Mouse (Mus musculus): Measurements from ENCODE around the gene Gm45521. TPM values are rescaled to one million over a fixed set of nuclear protein-coding genes. Genes with fewer than 3 reads are reported as not detected.

The Gm45521 gene
- polyA plus RNA-seq (2015; fragmentation: Nextera tagmentation; extraction: Ambion mirVana), result not detected in 2 replicates

DNA sequence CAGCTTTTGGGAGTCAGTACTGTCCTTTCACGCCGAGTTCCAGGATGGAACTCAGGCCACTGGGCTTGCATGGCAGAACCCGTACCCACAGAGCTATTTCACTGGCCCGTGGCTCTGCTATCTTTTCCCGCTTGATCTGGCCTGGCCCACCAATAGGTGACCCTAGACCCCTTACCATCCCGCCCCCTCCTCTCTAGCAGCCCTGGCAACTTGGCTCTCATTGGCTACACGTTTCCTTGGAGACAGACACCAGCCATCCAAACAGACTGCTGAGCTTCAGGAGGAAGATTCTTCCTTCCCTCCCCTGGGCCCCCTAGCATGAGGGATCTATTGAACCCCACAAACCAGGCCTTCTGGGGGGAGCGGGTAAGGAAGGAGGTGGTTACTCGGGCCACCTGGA is at the start of gene Gm45521:
Gm45521 (plus strand) TSS at position 240 of the 400 bp plus-strand sequence.
- Histone ChIP-seq H3K27me3 (no peaks in the 10 kb centered on the region), H3K27ac (replicated peaks) (no peak within 1 kb of the TSS), H3K9ac (replicated peaks) (no peak within 1 kb of the TSS), H3K36me3 (no peaks in the 10 kb centered on the region), H3K4me2 (replicated peaks) (no peak within 1 kb of the TSS), H3K4me1 (peaks cover 7% of the 10 kb centered on the region; the same call in 1 of the 2 replicates), H3K9me3 (no peaks in the 10 kb centered on the region), H3K4me3 (no peak within 1 kb of the TSS)
- 46% methylated on average over 9 of the region's 9 CpGs for WGBS
- ATAC-seq (replicated peaks), result 0 out of 2 replicates have a peak, but pooled peaks have one; percentile 27

DNA sequence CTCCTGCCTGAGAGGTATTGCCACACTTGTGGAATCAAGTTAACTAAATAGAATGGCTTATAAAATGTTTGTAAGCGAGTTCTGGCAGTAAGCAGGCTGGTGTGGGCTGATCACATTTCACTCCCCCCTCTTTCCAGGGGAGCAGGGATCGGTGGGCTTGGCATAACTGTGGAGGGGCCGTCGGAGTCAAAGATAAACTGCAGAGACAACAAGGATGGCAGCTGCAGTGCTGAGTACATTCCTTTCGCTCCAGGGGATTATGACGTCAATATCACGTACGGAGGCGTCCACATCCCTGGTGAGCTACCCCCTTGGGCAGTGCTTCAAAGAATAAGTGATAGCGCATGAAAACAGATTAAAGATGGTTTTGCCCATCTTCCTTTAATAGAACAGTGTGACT is 47.6 kb upstream of the Gm45521 start:
- ATAC-seq (replicated peaks), result no peak
- Histone ChIP-seq H3K4me1 (no peaks in the 10 kb centered on the region), H3K27ac (replicated peaks) (no peak overlapping the region), H3K9ac (replicated peaks) (no peak overlapping the region), H3K4me2 (replicated peaks) (no peak overlapping the region), H3K27me3 (no peaks in the 10 kb centered on the region), H3K36me3 (peaks cover 51% of the 10 kb centered on the region), H3K4me3 (no peak overlapping the region), H3K9me3 (no peaks in the 10 kb centered on the region)
- WGBS, result 89% methylated on average over 10 of the region's 10 CpGs

DNA sequence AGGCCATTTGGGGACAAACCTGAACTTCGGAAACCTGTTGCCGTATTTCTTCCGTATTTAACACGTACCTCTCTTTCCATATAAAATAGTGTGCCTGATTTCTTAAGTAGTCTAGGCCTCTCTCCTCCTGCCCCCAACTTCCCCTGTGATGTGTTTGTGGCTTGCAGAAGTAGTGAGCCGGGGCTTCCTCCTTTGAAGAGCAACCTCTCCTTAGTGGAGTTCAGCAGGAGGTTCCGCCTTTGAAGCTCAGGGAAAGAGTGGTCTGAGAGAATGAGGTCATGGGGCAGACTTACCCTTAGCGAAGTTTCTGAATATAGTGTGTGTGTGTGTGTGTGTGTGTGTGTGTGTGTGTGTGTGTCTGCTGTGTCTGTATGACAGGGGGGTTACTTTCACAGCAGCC is 43.2 kb upstream of the Gm45521 start:
- H3K36me3 ChIP-seq, result peaks cover 58% of the 10 kb centered on the region
- WGBS, result 67% methylated on average over 7 of the region's 7 CpGs
- H3K27ac ChIP-seq (replicated peaks), result no peak overlapping the region
- no peak overlapping the region for H3K9ac ChIP-seq (replicated peaks)
- no peaks in the 10 kb centered on the region for H3K4me1 ChIP-seq
- no peak overlapping the region for H3K4me3 ChIP-seq
- no peak for ATAC-seq (replicated peaks)
- no peaks in the 10 kb centered on the region for H3K27me3 ChIP-seq
- H3K9me3 ChIP-seq, result no peaks in the 10 kb centered on the region
- no peak overlapping the region for H3K4me2 ChIP-seq (replicated peaks)

DNA sequence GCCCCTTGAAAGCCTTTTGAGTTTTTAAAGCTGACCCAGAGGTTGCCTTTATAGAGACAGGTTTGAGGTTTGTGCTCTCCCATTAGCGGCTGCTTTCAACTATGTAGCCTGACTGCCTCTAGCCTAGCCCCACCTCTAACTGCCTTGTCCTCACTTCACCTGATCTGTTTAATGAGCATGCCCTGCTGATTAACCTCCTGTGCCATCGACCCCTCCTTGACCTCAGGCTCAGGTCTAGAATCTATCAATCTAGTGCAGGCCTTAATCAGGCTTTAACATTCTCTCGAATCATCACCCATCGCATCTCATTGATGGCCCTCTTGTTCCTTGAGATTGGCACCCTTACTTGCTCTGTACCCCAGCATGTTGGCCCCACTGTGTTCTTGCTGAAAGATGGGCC is 42.6 kb upstream of the Gm45521 start:
- H3K4me3 ChIP-seq, result no peak overlapping the region
- no peak for ATAC-seq (replicated peaks)
- H3K9me3 ChIP-seq, result no peaks in the 10 kb centered on the region
- no peaks in the 10 kb centered on the region for H3K4me1 ChIP-seq
- no peaks in the 10 kb centered on the region for H3K27me3 ChIP-seq
- no peak overlapping the region for H3K27ac ChIP-seq (replicated peaks)
- H3K4me2 ChIP-seq (replicated peaks), result no peak overlapping the region
- H3K9ac ChIP-seq (replicated peaks), result no peak overlapping the region
- peaks cover 62% of the 10 kb centered on the region for H3K36me3 ChIP-seq
- WGBS, result 65% methylated on average over 4 of the region's 4 CpGs

DNA sequence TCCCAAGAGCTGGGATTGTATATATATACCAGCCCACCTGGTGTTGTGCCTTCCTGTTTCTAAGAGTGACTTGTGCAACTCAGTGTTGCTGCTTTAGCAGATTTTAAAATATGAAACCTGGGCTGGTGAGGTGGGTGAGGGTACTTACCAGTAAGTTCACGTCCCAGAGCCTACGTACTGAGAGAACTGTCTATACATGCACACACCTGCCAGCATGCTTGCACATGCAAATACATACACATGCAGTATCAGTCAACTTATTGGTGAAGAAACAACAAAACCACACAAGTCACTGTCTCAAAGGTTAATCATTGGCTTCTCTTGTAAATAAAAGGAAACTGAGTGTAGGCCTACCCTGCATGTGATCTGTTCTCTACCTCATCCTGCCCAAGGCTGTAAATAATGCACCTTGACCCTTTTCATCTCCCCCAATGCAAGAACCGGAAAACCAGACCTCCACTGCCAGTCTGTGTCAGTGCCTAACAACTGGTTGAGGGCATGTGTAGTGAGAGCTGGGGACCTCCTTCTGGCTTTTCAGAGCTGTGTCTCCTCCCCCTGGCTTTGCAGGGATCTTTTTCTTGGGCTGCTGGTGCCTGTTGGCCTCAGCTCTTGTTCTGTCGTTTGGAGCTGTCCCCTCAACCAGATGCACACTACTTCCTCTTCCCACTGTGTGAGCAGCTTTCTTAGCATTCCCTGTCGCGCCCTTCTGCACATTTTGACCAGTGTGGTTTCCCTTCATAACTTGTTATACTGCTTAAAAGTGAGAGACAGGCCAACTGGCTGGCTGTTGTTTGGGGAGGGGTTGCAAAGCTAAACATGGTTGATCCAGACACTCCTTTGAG is 38.7 kb upstream of the Gm45521 start:
- Histone ChIP-seq H3K4me3 (no peak overlapping the region), H3K9ac (replicated peaks) (no peak overlapping the region), H3K4me2 (replicated peaks) (no peak overlapping the region), H3K36me3 (peaks cover 53% of the 10 kb centered on the region), H3K9me3 (no peaks in the 10 kb centered on the region), H3K27me3 (no peaks in the 10 kb centered on the region), H3K4me1 (no peaks in the 10 kb centered on the region), H3K27ac (replicated peaks) (no peak overlapping the region)
- ATAC-seq (replicated peaks), result no peak
- 88% methylated on average over 6 of the region's 6 CpGs for WGBS

DNA sequence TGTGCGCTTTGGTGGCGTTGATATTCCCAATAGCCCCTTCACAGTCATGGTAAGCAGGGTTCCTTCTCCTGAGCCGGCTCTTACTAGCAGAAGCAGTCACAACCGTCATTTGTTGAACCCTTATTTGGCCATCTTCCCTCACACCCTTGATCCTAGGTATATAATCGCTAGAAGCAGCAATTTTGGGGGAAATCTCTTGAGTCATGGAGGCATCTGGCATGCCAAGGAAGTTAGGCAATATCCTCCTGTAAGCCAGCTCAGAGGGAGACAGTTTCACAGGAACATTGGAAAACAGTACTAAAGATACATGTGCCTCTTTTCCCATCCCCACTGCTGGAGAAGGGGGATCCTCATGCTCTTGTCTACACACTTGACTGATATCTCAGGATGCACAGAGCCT is 37.8 kb upstream of the Gm45521 start:
- no peak overlapping the region for H3K9ac ChIP-seq (replicated peaks)
- H3K4me1 ChIP-seq, result no peaks in the 10 kb centered on the region
- no peak overlapping the region for H3K4me2 ChIP-seq (replicated peaks)
- H3K36me3 ChIP-seq, result peaks cover 58% of the 10 kb centered on the region
- H3K9me3 ChIP-seq, result no peaks in the 10 kb centered on the region
- H3K4me3 ChIP-seq, result no peak overlapping the region
- no peak for ATAC-seq (replicated peaks)
- no peaks in the 10 kb centered on the region for H3K27me3 ChIP-seq
- 98% methylated on average over 5 of the region's 5 CpGs for WGBS
- no peak overlapping the region for H3K27ac ChIP-seq (replicated peaks)

DNA sequence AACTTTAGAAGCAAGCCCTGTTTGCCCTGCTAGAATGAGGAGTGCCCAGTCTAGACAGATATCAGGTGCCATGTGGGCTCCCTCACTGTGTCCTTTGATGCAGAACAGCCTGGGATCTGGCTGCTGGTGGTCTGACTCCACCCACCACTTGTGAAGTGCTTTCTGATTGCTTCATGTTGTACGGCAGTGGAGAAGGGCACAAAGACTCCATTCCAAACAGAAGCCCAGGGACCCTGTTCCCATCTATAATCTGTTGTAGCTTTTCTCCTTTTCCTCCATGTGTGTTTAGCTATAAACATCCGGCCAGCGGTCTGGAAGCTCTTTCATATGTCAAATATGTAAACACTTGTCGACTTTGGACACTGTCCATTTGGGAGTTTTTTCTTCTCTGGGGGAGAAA is 37.2 kb upstream of the Gm45521 start:
- WGBS, result 76% methylated on average over 4 of the region's 4 CpGs
- no peak for ATAC-seq (replicated peaks)
- H3K4me1 ChIP-seq, result no peaks in the 10 kb centered on the region
- no peak overlapping the region for H3K4me3 ChIP-seq
- no peaks in the 10 kb centered on the region for H3K27me3 ChIP-seq
- no peaks in the 10 kb centered on the region for H3K9me3 ChIP-seq
- H3K36me3 ChIP-seq, result peaks cover 56% of the 10 kb centered on the region
- no peak overlapping the region for H3K4me2 ChIP-seq (replicated peaks)
- no peak overlapping the region for H3K9ac ChIP-seq (replicated peaks)
- no peak overlapping the region for H3K27ac ChIP-seq (replicated peaks)

DNA sequence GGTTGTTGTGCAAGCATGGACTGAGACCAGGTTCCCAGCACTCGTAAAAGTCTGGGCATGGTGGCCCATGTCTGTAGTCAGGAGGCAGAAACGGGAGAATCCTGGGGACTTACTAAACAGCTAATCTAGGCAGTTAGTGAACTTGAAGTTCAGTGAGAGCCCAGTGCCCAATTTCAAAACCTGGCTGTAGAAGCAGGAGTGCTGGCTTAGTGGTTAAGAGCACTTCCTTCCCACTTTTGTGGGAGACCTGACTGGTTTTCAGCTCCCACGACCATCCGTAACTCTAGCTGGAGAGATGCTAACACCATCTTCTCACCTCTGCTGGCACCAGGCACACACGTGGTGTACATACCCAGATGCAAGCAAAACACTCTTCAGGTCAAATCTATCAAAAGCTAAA is 35.6 kb upstream of the Gm45521 start:
- H3K4me2 ChIP-seq (replicated peaks), result no peak overlapping the region
- no peak for ATAC-seq (replicated peaks)
- peaks cover 50% of the 10 kb centered on the region for H3K36me3 ChIP-seq
- no peak overlapping the region for H3K9ac ChIP-seq (replicated peaks)
- H3K9me3 ChIP-seq, result no peaks in the 10 kb centered on the region
- no peaks in the 10 kb centered on the region for H3K4me1 ChIP-seq
- no peak overlapping the region for H3K4me3 ChIP-seq
- no peak overlapping the region for H3K27ac ChIP-seq (replicated peaks)
- WGBS, result 92% methylated on average over 5 of the region's 5 CpGs
- no peaks in the 10 kb centered on the region for H3K27me3 ChIP-seq

DNA sequence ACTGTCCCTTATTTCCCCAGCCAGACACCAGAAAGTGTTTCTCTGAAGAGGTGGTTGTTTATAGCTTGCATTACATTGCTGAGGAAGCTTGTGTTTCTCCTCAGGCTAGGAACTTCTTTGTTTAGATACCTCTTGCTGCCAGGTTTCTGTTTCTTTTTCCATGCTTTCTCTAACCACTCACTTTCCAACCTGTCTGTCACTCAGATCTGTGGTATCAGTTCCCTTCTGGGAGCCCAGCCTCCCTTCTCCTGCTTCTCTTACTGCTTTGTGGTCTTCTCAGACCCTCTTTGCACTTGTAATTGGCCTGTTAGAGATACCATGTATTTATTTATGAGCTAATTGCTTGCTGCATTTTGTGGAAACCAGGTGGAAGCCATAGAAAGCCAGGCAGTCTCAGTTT is 33.5 kb upstream of the Gm45521 start:
- H3K4me2 ChIP-seq (replicated peaks), result no peak overlapping the region
- no peak overlapping the region for H3K9ac ChIP-seq (replicated peaks)
- H3K9me3 ChIP-seq, result no peaks in the 10 kb centered on the region
- H3K27ac ChIP-seq (replicated peaks), result no peak overlapping the region
- no peak for ATAC-seq (replicated peaks)
- H3K27me3 ChIP-seq, result no peaks in the 10 kb centered on the region
- peaks cover 47% of the 10 kb centered on the region for H3K36me3 ChIP-seq
- no peaks in the 10 kb centered on the region for H3K4me1 ChIP-seq
- H3K4me3 ChIP-seq, result no peak overlapping the region

DNA sequence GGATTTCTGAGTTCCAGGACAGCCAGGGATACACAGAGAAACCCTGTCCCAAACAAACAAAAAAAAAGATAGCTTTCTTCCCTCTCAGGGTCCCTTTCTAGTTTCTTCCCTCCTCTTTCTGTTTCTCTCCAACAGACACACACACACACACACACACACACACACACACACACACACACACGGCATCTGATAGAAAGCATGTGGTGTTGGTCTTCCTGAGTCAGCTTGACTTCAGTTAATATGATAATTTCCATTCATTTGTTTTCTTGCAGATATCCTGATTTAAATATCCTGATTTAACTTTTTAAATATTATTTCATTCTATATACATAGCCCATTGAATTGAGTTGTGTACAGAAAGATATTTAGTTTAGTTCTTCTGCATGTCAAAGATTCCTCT is 28.7 kb upstream of the Gm45521 start:
- Histone ChIP-seq H3K36me3 (peaks cover 69% of the 10 kb centered on the region), H3K9ac (replicated peaks) (no peak overlapping the region)
- 83% methylated on average over 1 of the region's 1 CpGs for WGBS

DNA sequence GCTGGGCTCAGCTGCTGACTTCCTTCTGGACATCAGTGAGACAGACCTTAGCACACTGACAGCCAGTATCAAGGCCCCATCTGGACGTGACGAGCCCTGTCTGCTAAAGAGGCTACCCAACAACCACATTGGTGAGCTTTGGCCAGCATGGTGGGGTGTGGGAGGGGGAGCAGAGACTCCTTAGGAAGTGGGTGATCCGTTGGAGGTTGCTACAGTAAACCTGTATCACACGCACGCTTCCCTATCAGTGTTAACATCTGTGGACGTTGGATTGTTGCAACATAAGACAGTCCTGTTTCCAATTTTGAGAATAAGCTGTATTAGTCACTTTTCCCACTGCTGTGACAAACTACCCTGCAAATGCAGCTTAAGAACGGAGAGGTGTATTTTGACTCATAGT is 28.1 kb upstream of the Gm45521 start:
- Histone ChIP-seq H3K9me3 (no peaks in the 10 kb centered on the region), H3K4me3 (no peak overlapping the region), H3K27ac (replicated peaks) (no peak overlapping the region), H3K9ac (replicated peaks) (no peak overlapping the region), H3K27me3 (no peaks in the 10 kb centered on the region), H3K4me2 (replicated peaks) (no peak overlapping the region), H3K4me1 (no peaks in the 10 kb centered on the region), H3K36me3 (peaks cover 70% of the 10 kb centered on the region)
- WGBS, result 94% methylated on average over 7 of the region's 7 CpGs
- no peak for ATAC-seq (replicated peaks)

More for the DNA sequence above, 28.7 kb upstream of the Gm45521 start:
- no peak for ATAC-seq (replicated peaks)
- Histone ChIP-seq H3K4me3 (no peak overlapping the region), H3K4me1 (no peaks in the 10 kb centered on the region), H3K27ac (replicated peaks) (no peak overlapping the region), H3K27me3 (no peaks in the 10 kb centered on the region), H3K4me2 (replicated peaks) (no peak overlapping the region), H3K9me3 (no peaks in the 10 kb centered on the region)

DNA sequence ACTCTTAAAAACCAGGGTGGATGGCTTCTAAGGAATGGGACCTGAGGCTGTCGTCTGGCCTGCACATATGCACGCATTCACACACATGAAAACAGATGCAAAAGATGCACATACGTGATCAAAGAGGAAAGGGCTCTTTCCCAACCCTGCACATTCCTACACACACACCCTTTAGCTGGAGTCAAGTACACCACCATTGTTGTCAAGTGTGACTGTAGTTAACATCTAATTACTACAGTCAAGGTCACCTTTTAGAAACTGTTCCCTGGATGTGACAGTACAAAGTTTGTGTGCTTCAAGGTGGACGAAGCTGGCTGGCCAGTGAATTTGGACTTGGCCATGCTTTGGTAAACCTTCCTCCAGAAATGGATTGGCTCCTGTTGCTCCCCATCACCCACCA is 24.9 kb upstream of the Gm45521 start:
- Histone ChIP-seq H3K9me3 (no peaks in the 10 kb centered on the region), H3K27me3 (no peaks in the 10 kb centered on the region), H3K4me1 (0 out of 2 replicates have a peak, but pooled peaks cover 6% of the 10 kb centered on the region), H3K9ac (replicated peaks) (no peak overlapping the region), H3K4me3 (no peak overlapping the region), H3K36me3 (peaks cover 73% of the 10 kb centered on the region), H3K4me2 (replicated peaks) (no peak overlapping the region), H3K27ac (replicated peaks) (no peak overlapping the region)
- no peak for ATAC-seq (replicated peaks)
- 95% methylated on average over 4 of the region's 4 CpGs for whole genome bisulfite sequencing

DNA sequence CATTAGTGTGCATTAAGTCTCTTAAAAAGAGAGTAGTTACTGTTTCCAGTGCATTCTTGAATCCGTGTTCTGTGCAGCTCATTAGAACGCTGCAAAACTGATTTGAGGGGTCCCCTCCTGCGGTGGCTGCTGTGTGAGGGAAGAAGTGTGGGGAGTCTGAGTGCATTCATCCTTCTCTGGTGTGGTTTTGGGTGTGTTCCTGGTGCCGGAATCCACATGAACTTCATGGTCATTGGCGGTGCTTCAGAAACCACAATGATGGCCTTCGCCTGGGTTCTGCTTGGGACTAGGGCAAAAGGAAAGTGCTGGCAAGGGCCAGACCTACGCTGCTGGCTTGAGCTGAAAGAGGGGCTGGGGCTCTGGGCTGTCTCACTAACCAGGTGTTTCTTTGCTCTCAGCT is 22.9 kb upstream of the Gm45521 start:
- WGBS, result 95% methylated on average over 7 of the region's 7 CpGs
- H3K9ac ChIP-seq (replicated peaks), result no peak overlapping the region
- H3K4me2 ChIP-seq (replicated peaks), result no peak overlapping the region
- H3K4me3 ChIP-seq, result no peak overlapping the region
- H3K27me3 ChIP-seq, result no peaks in the 10 kb centered on the region
- H3K27ac ChIP-seq (replicated peaks), result no peak overlapping the region
- H3K4me1 ChIP-seq, result 0 out of 2 replicates have a peak, but pooled peaks cover 9% of the 10 kb centered on the region
- H3K36me3 ChIP-seq, result peaks cover 59% of the 10 kb centered on the region
- no peaks in the 10 kb centered on the region for H3K9me3 ChIP-seq
- no peak for ATAC-seq (replicated peaks)
